ENCODE assay signal across 8 mouse cellular contexts in genomic region chr2:151632159-151632814, GRCm38 (mm10). TPM values are rescaled to one million over a fixed set of nuclear protein-coding genes. Genes with fewer than 3 reads are reported as not detected.
DNase-seq lines count a peak whose midpoint lies in the region; ATAC-seq and TF ChIP-seq lines count a peak whose summit lies in the region.

TSS of gene Snph (minus strand) at chr2:151632593.

- WGBS in hindbrain, embryonic 10.5 days = under 1% methylated on average over 47 of the region's 47 CpGs
- under 1% methylated on average over 33 of the region's 47 CpGs for WGBS in neural tube, embryonic 14.5 days

- POLR2A ChIA-PET in Patski (lab: Charles Lee) = no interaction called here

- peak; percentile 86 for ATAC-seq in Patski
- peak; percentile 92 for ATAC-seq in neural tube, embryonic 14.5 days (ENCODE audit: low read depth)

- peaks cover 15% of the 10 kb centered on the region for H3K4me1 ChIP-seq in hindbrain, embryonic 10.5 days (replicated peaks)
- H3K4me1 ChIP-seq in neural tube, embryonic 14.5 days (ENCODE audit: control insufficient read depth, insufficient read depth, low read length) = peaks cover 12% of the 10 kb centered on the region; the same call in 1 of the 2 replicates

- H3K4me2 ChIP-seq in neural tube, embryonic 14.5 days (ENCODE audit: low read depth, low read length) = peak within 1 kb of the TSS; percentile 41

- peaks cover 38% of the 10 kb centered on the region for H3K27me3 ChIP-seq in Patski
- H3K27me3 ChIP-seq in hindbrain, embryonic 10.5 days (ENCODE audit: insufficient read depth, poor library complexity, severe bottlenecking) = peaks cover 41% of the 10 kb centered on the region
- no peaks in the 10 kb centered on the region for H3K27me3 ChIP-seq in neural tube, embryonic 14.5 days (ENCODE audit: control insufficient read depth, insufficient read depth, low read length)

- in situ Hi-C loops in Patski (cut with MboI; ENCODE audit: low pct_unique_long_range_greater_than_20kb) = no loop called here

- peak within 1 kb of the TSS; percentile 84 for H3K27ac ChIP-seq in hindbrain, embryonic 10.5 days
- H3K27ac ChIP-seq in neural tube, embryonic 14.5 days (ENCODE audit: low read depth, low read length) = peak within 1 kb of the TSS; percentile 94

- peak; percentile 78 for TF ChIP-seq CTCF in Patski (IDR thresholded peaks at IDR 0.05)

- no peak for DNase-seq in Patski (ENCODE audit: low read depth, low spot score)
- DNase-seq in cerebellum, postnatal 10 days = peak; percentile 83 to 87
- peak; percentile 69 to 72 for DNase-seq in frontal cortex, postnatal 14 days (ENCODE audit: low spot score in 2 of 2)
- DNase-seq in hindbrain, embryonic 10.5 days (ENCODE audit: low spot score) = peak; percentile 71
- peak; percentile 74 to 79 for DNase-seq in layer of hippocampus, adult 8-10 months (ENCODE audit: low spot score in 2 of 2)
- peak; percentile 60 to 70 for DNase-seq in lung, adult 18-20 months
- DNase-seq in thymus, postnatal 0 days (ENCODE audit: low spot score) = peak; percentile 27

- H3K4me3 ChIP-seq in hindbrain, embryonic 10.5 days = peak within 1 kb of the TSS; percentile 84
- H3K4me3 ChIP-seq in neural tube, embryonic 14.5 days (ENCODE audit: low read depth, low read length) = peak within 1 kb of the TSS; percentile 86

- H3K9ac ChIP-seq in neural tube, embryonic 14.5 days (replicated peaks; ENCODE audit: low read depth, low read length) = peak within 1 kb of the TSS; percentile 92

- CTCF ChIA-PET in Patski (lab: Charles Lee) = interaction anchor here (0.7 to 1.0 kb wide), 4 partner anchors 9 to 24 kb away, joined by 3 read pairs; no protein-coding TSS in a partner anchor

- H3K36me3 ChIP-seq in hindbrain, embryonic 10.5 days = no peaks in the 10 kb centered on the region
- no peaks in the 10 kb centered on the region for H3K36me3 ChIP-seq in neural tube, embryonic 14.5 days (ENCODE audit: control insufficient read depth, insufficient read depth, low read length)

- no peaks in the 10 kb centered on the region for H3K9me3 ChIP-seq in hindbrain, embryonic 10.5 days
- H3K9me3 ChIP-seq in neural tube, embryonic 14.5 days (ENCODE audit: control insufficient read depth, low read length) = no peaks in the 10 kb centered on the region

RNA-seq across cellular contexts. Expression of gene Snph, which starts in this region (rescaled TPM):
- 0.12 TPM for polyA plus RNA-seq in Patski (2021)
- 1.0 and 2.6 TPM in 2 replicates for polyA plus RNA-seq in hindbrain, embryonic 10.5 days (2016; fragmentation: Nextera tagmentation; extraction: Ambion mirVana)
- total RNA-seq in layer of hippocampus, adult 8-10 months (2022) = 100 to 1,000 TPM; 348 to 418 (median 386) TPM
- polyA plus RNA-seq in neural tube, embryonic 14.5 days (2014; fragmentation: Nextera tagmentation; extraction: Ambion mirVana) = 29.7 and 33.1 TPM in 2 replicates
- polyA plus RNA-seq in thymus, postnatal 0 days (2015; fragmentation: Nextera tagmentation; extraction: Ambion mirVana) = 0.04 and 0.09 TPM in 2 replicates

Comparison
In these comparisons a context has a peak if more than half of its experiments do, and no peak if none do; other contexts are left out.
1. Peak in ATAC-seq in Patski; RNA of the gene not detected or under 1 TPM.
2. Peak in DNase-seq in thymus, postnatal 0 days; RNA of the gene not detected or under 1 TPM.